Mouse (Mus musculus) WW6 (cell line): ENCODE results near the gene Sec23b.

Source experiments
- DNase-seq: peaks from one replicate; pipeline ENCODE4 v3.0.0-alpha.2; 2013; ENCODE audit warnings: low read depth, low spot score

Gene Sec23b

GRCm38 (mm10) chr2:144601576-144601975, 45.5 kb downstream of the Sec23b start:
- DNase-seq: no peak

GRCm38 (mm10) chr2:144613956-144614355, 57.9 kb downstream of the Sec23b start:
- no peak for DNase-seq

DNA sequence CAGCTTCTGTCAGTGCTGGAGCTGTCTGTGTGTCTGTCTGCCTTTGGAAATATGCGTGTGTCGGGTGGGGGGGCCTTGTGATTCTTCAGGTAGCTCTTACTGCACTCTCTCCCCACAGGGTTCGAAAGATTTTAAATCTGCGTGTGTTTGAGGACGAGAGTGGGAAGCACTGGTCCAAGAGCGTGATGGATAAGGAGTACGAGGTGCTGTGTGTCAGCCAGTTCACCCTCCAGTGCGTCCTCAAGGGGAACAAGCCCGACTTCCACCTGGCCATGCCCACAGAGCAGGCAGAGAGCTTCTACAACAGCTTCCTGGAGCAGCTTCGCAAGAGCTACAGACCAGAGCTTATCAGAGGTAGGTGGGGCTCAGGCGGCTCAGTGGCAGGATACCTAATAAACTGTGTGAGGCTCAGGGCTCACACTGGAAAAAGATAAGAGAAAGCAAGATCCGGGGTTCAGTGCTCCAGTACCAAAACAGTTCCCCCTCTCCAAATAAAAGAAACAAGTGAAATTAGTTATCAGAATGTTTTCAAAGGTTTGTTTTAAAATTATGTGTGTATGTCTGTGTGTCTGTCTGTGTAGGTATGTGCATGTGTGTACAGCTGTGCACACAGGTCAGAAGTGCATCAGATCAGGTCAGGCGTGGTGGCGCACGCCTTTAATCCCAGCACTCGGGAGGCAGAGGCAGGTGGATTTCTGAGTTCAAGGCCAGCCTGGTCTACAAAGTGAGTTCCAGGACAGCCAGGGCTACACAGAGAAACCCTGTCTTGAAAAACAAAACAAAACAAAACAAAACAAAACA, 61.2 kb downstream of the Sec23b start:
- DNase-seq: no peak

DNA sequence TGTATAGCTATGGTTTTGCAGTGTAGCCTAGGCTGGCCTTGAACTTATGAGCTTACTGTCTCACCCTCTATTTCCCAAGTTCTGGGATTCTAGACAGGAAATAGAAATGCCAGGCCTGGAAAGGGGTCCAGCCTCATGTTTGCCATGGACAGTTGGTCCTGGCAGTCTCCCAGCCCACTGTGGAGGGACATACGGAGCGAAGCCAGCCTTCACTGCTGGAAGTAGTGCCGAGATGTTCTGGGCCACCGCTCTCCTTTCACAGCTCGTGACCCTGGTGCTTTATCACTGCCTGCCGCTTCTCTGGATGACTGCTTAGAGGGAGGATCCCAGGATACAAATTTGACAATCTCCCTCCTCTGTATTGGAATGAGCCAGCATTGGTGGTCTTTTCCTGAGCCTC, 65.5 kb downstream of the Sec23b start:
- no peak for DNase-seq

- no peak for DNase-seq
Observed at GRCm38 (mm10) chr2:144633551-144633950, 77.5 kb downstream of the Sec23b start.

DNA sequence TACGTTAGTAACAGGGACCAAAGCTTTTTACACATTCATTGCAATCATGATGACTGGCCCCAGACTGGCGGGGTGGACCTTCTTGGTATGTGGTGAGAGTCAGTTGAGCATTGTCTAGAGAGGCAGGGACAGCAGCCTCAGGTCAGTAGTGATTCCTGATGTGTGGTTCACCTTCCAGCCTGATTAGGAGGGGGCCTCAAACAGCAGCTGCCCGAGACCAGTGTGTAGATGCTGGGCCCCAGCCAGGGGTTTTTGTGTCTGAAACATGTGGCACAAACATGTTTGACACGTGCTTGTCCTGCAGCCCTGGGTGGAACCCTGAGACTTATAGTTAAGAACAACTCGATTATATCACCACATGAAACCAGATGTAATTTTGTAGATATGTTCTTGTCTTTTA, 78.2 kb downstream of the Sec23b start:
- no peak for DNase-seq

DNA sequence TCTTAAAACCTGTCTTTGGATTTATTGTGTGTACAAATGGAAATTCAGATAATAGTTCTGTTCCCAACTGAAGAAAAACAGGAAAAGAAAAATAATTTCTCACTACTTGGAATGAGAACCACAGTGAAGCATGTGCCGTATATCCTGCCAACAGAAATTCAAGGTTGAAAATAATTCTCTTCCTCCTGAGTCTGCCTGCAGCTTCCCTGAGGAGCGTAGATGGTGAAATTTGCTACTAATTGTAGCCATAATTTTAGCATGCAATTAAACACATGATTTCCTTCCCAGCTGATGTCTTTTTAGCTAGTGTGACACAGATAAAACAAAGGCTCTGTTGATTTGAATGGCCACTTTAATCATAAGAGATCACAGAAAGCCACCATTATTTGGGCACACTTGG, 78.7 kb downstream of the Sec23b start:
- no peak for DNase-seq

DNA sequence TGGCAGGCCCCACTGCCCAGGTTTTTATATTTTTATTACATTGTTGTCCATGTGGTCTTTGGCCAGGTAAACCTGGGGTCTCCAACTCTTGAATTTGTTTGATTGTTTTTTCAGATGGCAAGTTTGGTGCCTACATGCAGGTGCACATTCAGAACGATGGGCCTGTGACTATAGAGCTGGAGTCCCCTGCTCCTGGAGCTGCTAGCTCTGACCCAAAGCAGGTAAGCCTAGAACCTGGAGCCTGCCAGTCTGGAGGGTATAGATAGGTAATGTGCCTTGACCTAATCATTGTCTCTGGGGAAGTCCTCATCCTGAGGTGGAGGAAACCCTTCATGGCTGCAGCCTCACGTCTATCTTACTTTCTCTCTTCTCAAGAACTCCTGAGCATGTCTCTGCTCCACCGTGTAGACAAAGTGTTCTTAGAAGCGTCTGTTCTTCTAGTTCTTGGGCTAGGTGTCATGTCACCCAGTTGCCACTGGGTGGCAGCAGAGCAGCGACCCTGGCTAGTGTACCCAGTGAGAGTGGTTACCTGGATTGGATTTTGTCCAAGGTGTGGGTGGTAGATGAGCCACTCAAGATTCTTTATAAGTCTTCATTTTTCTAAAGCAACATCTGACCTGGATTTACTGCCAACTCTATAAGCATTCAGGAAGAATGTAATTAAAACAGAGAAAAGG, 79.8 kb downstream of the Sec23b start:
- peak; percentile 18 for DNase-seq

- no peak for DNase-seq
Observed at GRCm38 (mm10) chr2:144637204-144637603, 81.2 kb downstream of the Sec23b start.

DNA sequence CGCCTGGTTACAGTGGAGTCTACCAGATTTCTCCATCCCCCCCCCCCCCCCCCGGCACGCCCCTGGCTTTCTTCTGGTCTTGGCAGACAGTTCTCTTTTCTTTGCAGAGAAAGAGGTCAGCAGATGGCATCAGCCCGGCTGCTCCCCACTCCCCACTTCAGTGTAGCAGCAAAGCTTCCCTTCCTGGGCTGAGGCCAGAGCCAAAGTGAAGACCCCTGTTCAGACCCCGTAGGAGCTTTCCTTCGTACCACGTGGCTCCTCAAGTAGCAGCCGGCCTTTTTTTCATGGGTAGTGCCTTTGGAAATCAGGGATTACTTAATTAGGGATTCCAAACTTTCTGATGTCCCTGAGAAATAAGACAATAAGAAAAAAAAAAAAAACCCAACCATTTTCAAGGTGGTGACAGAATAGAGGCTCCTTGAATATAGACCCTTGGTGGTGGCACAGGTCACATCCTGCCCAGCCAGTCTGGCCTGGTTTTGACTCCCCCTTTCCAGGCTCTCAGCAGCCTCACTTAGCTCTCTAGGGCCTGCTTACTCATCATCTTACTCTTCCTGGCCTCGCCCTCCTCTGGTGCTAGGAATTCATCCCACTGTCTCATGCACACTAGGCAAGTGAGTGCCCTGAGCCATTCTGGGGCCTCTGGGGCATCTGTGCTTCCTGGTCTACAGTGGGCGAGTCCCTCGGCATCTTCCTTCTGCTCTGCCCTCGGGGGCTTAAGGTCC, 81.8 kb downstream of the Sec23b start:
- DNase-seq: no peak

- DNase-seq: no peak
Observed at GRCm38 (mm10) chr2:144638719-144639118, 82.7 kb downstream of the Sec23b start.

- DNase-seq: no peak
Observed at GRCm38 (mm10) chr2:144640101-144640500, 84.1 kb downstream of the Sec23b start.
